Mouse (Mus musculus) neural tube, embryonic 11.5 days (tissue): ENCODE data around the gene Prss33. TPM values are rescaled to one million over a fixed set of nuclear protein-coding genes. Genes with fewer than 3 reads are reported as not detected.
A peak's percentile ranks its signal among the peaks of the same experiment; 100 is the strongest.
"Not testable (repeated sequence)": the region's sequence is repeated elsewhere in the genome, so short reads cannot be mapped to it uniquely, and the experiment has no call there.

ENCODE experiments used
- ATAC-seq: fragments of 200-750 bp; cut with Nextera tagmentation; 2 replicates; pipeline ENCODE4 v1.8.0; 2017; ENCODE audit warnings: moderate number of reproducible peaks, mild to moderate bottlenecking, moderate TSS enrichment, moderate library complexity; ENCODE audit not compliant: insufficient read depth, low FRiP score, low TSS enrichment
- DNase-seq: peaks from one replicate; pipeline ENCODE4 v3.0.0-alpha.2; 2015; ENCODE audit warnings: low spot score
- H3K27ac ChIP-seq: fragments of 300-500 bp; sonication (generic); 2 replicates; pipeline ENCODE4 v1.5.1; 2014; ENCODE audit warnings: low read depth, mild to moderate bottlenecking, low read length
- H3K27me3 ChIP-seq: fragments of 300-500 bp; sonication (generic); 2 replicates; pipeline ENCODE4 v1.6.1; 2014; ENCODE audit warnings: mild to moderate bottlenecking, low read length, mixed read lengths; ENCODE audit not compliant: control insufficient read depth, insufficient read depth
- H3K36me3 ChIP-seq: fragments of 300-500 bp; sonication (generic); 2 replicates; pipeline ENCODE4 v1.6.1; 2014; ENCODE audit warnings: mild to moderate bottlenecking, low read length, moderate library complexity, mixed read lengths; ENCODE audit not compliant: control insufficient read depth, insufficient read depth
- H3K4me1 ChIP-seq: fragments of 300-500 bp; sonication (generic); 2 replicates; pipeline ENCODE4 v1.6.1; 2014; ENCODE audit warnings: low read length, mixed read lengths; ENCODE audit not compliant: control insufficient read depth, insufficient read depth
- H3K4me2 ChIP-seq: fragments of 300-500 bp; sonication (generic); 2 replicates; pipeline ENCODE4 v1.6.1; 2014; ENCODE audit warnings: low read depth, mild to moderate bottlenecking, moderate library complexity
- H3K4me3 ChIP-seq: fragments of 300-500 bp; sonication (generic); 2 replicates; pipeline ENCODE4 v1.5.1; 2014; ENCODE audit warnings: low read depth, low read length
- H3K9ac ChIP-seq: fragments of 300-500 bp; sonication (generic); 2 replicates; pipeline ENCODE4 v1.6.1; 2014; ENCODE audit warnings: mild to moderate bottlenecking, low read length
- H3K9me3 ChIP-seq: fragments of 300-500 bp; sonication (generic); 2 replicates; pipeline ENCODE4 v1.6.1; 2016; ENCODE audit warnings: low read length; ENCODE audit not compliant: control insufficient read depth
- WGBS: fragments of 180-500 bp; shearing (Covaris S2); extraction: QIAGEN DNeasy Blood & Tissue Kit; methylation state at CpG from one replicate; pipeline ENCODE4 v1.1.7; 2014; 5-methylcytosine and 5-hydroxymethylcytosine counted together
- polyA plus RNA-seq: library from polyadenylated mRNA; unstranded; fragments of >200 nt; fragmentation: Nextera tagmentation; extraction: Ambion mirVana; gene quantifications from 2 replicates; pipeline ENCODE4 v1.2.1, GENCODE M21; 2014

The Prss33 gene
- 0.18 TPM in 1 of 2 replicates, not detected in the other for polyA plus RNA-seq

DNA sequence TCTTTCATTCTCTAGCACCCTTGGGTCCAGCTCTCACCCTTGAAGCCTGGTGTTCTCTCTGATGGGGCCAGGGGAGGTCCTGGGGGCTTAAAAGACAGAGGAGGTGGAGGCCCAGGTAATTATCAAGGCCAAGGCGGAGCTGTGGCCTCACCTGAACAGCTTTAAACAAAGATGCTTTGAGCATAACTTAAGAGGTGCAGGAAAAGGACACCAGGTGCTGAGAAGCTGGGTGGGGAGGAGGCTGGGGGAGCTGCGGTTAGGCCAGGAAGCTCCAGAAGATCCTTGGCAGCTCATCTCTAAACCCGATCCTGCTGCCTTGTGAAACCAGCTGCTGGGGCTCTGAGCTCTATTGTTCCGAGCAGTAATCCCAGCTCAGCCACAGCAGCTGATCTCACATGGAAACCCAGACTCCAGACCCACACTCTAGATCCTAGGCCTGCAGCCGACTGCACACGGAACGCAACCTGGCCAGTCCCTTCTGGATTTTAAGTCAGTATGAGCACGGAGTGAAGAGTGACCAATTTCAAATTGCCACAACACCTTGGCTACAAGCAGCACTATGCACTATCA is at the start of gene Prss33:
Gene Prss33 (minus strand): TSS at position 51 of the 570 bp plus-strand sequence.
- Histone ChIP-seq H3K36me3 (no peaks in the 10 kb centered on the region), H3K9ac (no peak within 1 kb of the TSS; the same call in 1 of the 2 replicates), H3K4me3 (no peak within 1 kb of the TSS), H3K27ac (no peak within 1 kb of the TSS), H3K27me3 (no peaks in the 10 kb centered on the region), H3K9me3 (no peaks in the 10 kb centered on the region), H3K4me1 (no peaks in the 10 kb centered on the region), H3K4me2 (no peak within 1 kb of the TSS)
- WGBS, result 85% methylated on average over 8 of the region's 8 CpGs
- ATAC-seq (no peak), DNase-seq (no peak)

- H3K9ac ChIP-seq, H3K4me2 ChIP-seq, H3K36me3 ChIP-seq, DNase-seq, H3K4me3 ChIP-seq, H3K27ac ChIP-seq, H3K9me3 ChIP-seq, H3K27me3 ChIP-seq, ATAC-seq, H3K4me1 ChIP-seq: not testable (repeated sequence)
- 78% methylated on average over 4 of the region's 4 CpGs for WGBS
These were observed 44.7 kb upstream of the Prss33 start, which contains the start of the genes Dcpp1 and Dcpp2 for GRCm38 (mm10) chr17:23880576-23880975. Gene Dcpp1 (plus strand): TSS chr17:23880876. Gene Dcpp2 (plus strand): TSS chr17:23880880.

DNA sequence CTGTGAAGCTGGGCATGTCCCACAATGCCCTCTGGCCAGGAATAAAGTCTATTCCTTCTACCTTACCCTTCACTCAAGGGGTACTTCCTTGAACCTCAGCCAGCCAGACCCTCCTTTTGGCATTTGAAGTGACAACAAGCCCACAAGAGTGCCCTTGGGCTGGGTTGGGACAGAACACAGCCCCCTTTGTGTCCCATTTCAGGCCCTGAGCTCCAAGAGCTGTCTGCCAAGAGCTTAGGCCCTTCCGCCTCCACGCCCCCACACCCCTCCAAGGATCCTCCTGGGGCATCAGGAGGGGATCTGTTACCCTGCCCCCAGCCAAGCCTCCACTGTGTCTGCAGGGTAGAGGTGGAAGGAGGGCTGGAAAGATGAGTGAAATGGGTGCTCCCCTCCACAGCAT is 41.3 kb upstream of the Prss33 start:
- Histone ChIP-seq H3K4me2 (no peak overlapping the region), H3K4me3 (no peak overlapping the region), H3K4me1 (no peaks in the 10 kb centered on the region), H3K9ac (no peak overlapping the region), H3K27ac (no peak overlapping the region), H3K36me3 (no peaks in the 10 kb centered on the region), H3K27me3 (no peaks in the 10 kb centered on the region), H3K9me3 (no peaks in the 10 kb centered on the region)
- DNase-seq (no peak), ATAC-seq (no peak)
- WGBS, result 88% methylated on average over 2 of the region's 2 CpGs

DNA sequence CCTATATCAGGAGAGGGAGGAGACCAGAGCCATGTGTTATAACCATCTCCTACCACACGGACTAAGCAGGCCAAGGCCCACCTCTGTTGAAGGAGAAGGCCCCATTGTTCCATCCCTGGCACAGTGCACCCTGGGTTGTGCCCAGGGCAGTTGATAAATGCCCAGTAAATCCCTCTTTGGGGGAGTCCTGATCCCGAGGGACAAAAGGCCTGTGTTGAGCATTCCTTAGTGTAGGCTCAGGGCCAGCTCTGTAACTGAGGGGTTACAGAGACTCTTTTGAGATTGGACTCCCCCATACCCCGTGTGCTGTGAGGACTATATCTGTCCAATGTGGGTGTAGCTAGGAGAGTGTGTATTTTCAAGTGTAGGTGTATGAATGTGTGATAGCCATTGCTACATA is 40.9 kb upstream of the Prss33 start:
- 63% methylated on average over 3 of the region's 3 CpGs for WGBS
- H3K9ac ChIP-seq, result no peak overlapping the region
- no peak for ATAC-seq
- H3K4me2 ChIP-seq, result no peak overlapping the region
- no peaks in the 10 kb centered on the region for H3K27me3 ChIP-seq
- H3K9me3 ChIP-seq, result no peaks in the 10 kb centered on the region
- H3K27ac ChIP-seq, result no peak overlapping the region
- no peak overlapping the region for H3K4me3 ChIP-seq
- H3K4me1 ChIP-seq, result no peaks in the 10 kb centered on the region
- DNase-seq, result no peak
- no peaks in the 10 kb centered on the region for H3K36me3 ChIP-seq

DNA sequence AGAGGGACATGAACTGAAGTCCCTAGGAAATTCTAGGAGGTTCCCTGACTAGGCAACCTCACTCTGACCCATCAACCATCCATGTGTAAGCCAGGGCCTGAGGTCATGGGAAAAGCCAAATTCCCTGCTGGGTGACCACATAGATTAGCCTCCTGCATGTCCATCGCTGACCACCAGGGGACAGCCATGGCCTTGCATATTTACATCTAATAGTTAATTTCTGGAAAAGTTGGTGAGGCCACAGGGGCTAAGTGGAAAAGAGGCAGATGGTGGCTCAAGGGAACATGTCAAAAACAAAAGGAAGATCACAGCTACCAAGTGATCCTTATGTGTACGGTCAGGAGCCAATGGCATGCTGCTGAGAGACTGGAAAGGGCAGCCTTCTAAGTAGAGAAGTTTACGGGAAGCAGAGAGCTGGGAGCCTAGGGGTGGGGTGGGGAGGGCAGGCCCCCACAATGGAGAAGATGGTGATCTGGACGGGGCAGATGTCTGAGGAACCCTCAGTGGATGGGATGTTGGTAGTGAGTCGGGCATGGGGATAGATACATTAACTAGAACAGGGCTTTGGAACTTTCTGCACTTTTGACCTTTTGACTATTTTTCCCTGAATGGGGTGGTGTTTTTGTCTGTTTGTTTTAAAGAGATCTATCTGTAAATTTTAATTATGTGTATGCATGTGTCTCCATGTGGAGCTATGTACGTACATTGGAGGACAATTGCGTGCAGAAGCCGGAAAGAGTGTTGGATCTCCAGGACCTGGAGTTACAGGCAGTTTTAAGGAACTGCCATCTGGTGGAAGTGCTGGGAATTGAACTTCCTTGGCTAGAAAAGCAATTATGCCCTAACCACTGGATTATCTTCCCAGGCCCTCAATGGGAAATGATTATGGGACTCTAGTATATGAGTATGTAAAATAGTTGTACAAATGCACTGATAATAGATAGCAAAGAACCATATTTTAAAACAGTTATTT is 38.3 kb upstream of the Prss33 start:
- Histone ChIP-seq H3K9ac (no peak overlapping the region), H3K4me1 (no peaks in the 10 kb centered on the region), H3K27me3 (no peaks in the 10 kb centered on the region), H3K9me3 (no peaks in the 10 kb centered on the region), H3K4me3 (no peak overlapping the region), H3K27ac (no peak overlapping the region), H3K36me3 (no peaks in the 10 kb centered on the region), H3K4me2 (no peak overlapping the region)
- no peak for ATAC-seq
- DNase-seq, result peak; percentile 52
- WGBS, result 57% methylated on average over 8 of the region's 8 CpGs

- Histone ChIP-seq H3K4me2 (no peak overlapping the region), H3K9me3 (no peaks in the 10 kb centered on the region), H3K4me3 (no peak overlapping the region), H3K4me1 (no peaks in the 10 kb centered on the region), H3K27ac (no peak overlapping the region), H3K9ac (no peak overlapping the region), H3K27me3 (no peaks in the 10 kb centered on the region), H3K36me3 (no peaks in the 10 kb centered on the region)
- ATAC-seq (no peak), DNase-seq (no peak)
- 86% methylated on average over 11 of the region's 11 CpGs for WGBS
These were observed 32.7 kb upstream of the Prss33 start for GRCm38 (mm10) chr17:23868513-23868912.

- H3K4me3 ChIP-seq, result no peak within 1 kb of the TSS; the same call in 1 of the 2 replicates
- 79% methylated on average over 15 of the region's 15 CpGs for WGBS
These were observed 31.9 kb upstream of the Prss33 start, which contains the start of gene Prss21 for GRCm38 (mm10) chr17:23867756-23868155. Gene Prss21 (plus strand): TSS chr17:23868056.

GRCm38 (mm10) chr17:23862926-23863325 is 27.1 kb upstream of the Prss33 start:
- no peak overlapping the region for H3K27ac ChIP-seq
- ATAC-seq (no peak), DNase-seq (no peak)
- no peaks in the 10 kb centered on the region for H3K9me3 ChIP-seq
- WGBS, result 89% methylated on average over 4 of the region's 4 CpGs
- no peaks in the 10 kb centered on the region for H3K36me3 ChIP-seq
- no peaks in the 10 kb centered on the region for H3K4me1 ChIP-seq
- H3K9ac ChIP-seq, result no peak overlapping the region
- no peak overlapping the region for H3K4me3 ChIP-seq
- no peak overlapping the region for H3K4me2 ChIP-seq
- H3K27me3 ChIP-seq, result no peaks in the 10 kb centered on the region

More at GRCm38 (mm10) chr17:23867756-23868155, 31.9 kb upstream of the Prss33 start, which contains the start of gene Prss21:
- Histone ChIP-seq H3K4me1 (no peaks in the 10 kb centered on the region), H3K9ac (no peak within 1 kb of the TSS), H3K9me3 (no peaks in the 10 kb centered on the region), H3K27ac (no peak within 1 kb of the TSS), H3K27me3 (no peaks in the 10 kb centered on the region), H3K36me3 (no peaks in the 10 kb centered on the region), H3K4me2 (no peak within 1 kb of the TSS)
- ATAC-seq (no peak), DNase-seq (no peak)
